Mouse (Mus musculus): Measurements from ENCODE around the gene Ccdc162.

- no peak for TF ChIP-seq EP300 (IDR thresholded peaks at IDR 0.05)
- TF ChIP-seq CTCF (IDR thresholded peaks at IDR 0.05), result no peak
Measured at GRCm38 (mm10) chr10:41542057-41542456, 174.4 kb downstream of the Ccdc162 start.

Measured in lung, postnatal 0 days (tissue).